Mouse (Mus musculus) retina, embryonic 14.5 days (tissue): ENCODE results near the gene Ebp.

Experiments used
- DNase-seq: peaks from one replicate; pipeline ENCODE4 v3.0.0-alpha.2; 2015; ENCODE audit warnings: low spot score

Ebp gene

DNA sequence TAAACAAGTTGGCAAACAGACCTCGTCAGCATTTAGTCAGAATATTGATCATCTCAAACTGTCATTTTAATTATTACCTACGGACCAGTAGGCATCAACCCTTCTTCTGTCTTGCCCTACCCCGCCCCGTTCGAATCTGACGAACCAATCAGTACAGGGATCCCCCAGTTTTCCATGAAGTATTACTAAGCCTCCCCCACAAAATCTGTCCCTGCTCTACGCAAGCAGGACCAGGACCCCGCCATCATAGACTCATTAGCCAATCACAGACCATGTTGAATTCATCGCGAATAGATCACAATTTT, at the start of gene Ebp:
Ebp (minus strand) TSS at position 94 of the 305 bp plus-strand sequence.
- DNase-seq, result peak; percentile 7

- DNase-seq, result no peak
Observed at GRCm38 (mm10) chrX:8238804-8239395, 45.6 kb upstream of the Ebp start.

DNA sequence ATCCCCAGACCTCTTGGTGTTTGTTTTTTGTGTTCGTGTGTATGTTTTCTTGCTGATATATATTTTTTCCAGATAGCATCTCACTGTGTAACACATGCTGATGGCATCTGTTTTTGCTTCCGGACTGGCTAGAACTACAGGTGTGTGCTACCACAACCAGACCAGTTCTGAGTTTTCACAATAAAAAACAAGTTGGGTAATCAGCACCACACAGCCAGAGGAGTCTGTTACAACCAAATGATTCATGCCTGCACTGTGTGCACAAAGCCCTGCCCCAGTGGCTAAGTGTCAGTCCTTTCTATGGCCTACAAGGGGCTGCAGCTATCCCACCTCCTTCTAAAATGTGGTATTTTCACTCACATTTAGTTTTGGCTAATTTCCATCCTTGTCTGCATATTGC, 43.4 kb upstream of the Ebp start:
- no peak for DNase-seq

DNA sequence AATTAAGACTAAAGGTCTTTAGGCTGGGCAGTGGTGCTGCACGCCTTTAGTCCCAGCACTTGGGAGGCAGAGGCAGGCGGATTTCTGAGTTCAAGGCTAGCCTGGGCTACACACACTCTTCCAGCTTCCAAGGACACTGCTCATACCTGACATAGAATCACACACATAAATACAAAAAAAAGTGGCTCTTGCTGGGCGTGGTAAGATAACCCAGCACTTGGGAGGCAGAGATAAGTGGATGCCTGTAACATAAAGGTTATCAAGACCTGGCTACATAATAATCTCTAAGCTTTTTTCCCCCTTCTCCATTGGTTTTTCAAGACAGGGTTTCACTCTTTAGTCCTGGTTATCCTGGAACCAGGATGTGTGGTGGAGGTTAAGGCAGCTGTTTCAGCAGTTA, 40.3 kb upstream of the Ebp start:
- DNase-seq, result no peak

GRCm38 (mm10) chrX:8230272-8230671, 37.0 kb upstream of the Ebp start:
- no peak for DNase-seq

DNA sequence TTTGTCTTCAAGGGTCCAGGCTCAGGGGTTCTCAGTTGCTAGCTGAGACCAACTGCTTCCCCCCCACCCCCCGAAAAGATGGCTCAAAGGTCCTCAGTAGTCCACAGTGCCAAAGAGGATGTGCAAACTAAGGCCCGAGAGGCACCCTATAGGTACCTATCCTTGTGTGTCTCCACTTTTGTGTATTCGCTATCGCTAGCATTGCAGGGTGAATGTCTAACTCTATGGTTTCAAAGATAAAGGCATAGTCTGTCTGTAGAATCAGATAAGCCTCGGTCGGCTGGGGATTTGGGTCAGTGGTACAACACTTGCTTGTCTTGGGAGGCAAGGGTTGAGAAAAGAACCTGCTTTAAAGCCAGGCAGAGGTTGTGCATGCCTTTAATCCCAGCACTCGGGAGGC, 30.2 kb upstream of the Ebp start:
- DNase-seq, result no peak

DNA sequence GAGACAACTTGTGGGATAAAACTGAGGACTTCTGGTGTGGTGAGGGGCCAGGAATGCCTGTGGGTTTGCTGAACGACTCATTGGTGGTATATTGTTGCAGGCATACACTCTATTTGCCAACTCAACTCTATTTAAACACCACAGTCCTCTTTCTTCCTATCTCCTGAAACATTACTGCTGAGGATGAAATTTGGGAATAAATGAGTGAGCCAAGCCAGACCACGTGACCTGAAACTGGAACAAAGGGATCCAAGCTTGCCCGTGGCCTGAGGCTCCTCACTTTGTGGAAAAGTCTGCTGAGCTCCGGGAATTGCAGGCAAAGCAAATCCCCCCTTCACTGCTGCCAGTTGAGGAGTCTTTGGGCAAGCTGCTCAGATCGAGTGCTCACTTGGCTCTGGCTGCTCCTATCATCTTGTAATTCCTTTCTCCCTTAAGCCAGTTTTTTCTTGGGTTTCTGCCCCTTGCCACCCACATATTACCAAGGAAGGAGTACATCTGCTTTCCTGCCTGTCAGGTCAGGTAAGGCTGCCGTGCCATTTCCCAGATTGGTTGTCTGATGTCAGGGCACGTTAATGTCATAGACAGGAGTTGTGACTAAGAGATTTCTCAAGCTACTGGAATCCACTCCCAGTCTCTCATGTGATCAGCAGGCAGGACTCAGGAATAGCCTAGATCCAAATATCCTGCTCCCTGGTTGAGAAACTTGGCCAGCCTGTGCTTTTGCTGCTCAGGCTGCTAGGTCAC, 29.5 kb upstream of the Ebp start:
- DNase-seq, result no peak

DNA sequence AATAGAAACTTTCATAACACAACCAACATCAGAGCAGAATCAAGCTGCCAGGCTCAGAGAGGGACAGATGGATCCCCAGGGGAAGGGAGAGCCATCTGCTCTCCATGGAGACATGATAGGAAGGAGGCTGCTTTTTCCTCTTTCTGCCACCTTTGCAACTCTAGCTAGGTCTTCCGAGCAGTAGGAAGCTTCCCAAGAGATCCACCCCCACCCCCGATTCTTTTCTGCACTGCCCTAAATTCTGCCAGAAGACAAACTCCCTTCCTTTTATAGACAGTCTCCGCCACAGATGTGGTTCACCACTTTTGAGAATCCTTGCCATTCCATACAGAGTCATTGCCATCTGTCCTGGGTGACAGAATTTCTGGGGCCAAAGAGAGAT, 29.0 kb upstream of the Ebp start:
- no peak for DNase-seq

- no peak for DNase-seq
Observed at GRCm38 (mm10) chrX:8219651-8220050, 26.3 kb upstream of the Ebp start.

DNA sequence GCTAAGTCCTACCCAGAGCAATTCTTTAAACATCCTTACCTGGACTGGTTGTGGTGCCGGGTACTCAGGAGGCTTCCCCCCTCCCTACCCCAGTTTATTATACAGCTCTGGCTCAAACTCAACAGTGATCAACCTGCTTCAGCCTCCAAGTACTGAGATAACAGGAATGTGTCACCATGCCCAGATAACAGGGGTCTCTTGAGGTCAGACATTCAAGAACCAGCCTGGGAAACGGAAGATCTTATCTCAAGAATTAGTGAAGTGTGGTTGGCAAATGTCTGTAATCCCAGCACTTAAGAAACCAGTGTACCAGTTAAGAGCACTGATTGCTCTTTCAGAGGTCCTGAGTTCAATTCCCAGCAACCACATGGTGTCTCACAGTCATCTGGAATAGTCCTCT, 24.8 kb upstream of the Ebp start:
- no peak for DNase-seq

- DNase-seq, result no peak
Observed at GRCm38 (mm10) chrX:8217383-8217782, 24.1 kb upstream of the Ebp start.

GRCm38 (mm10) chrX:8211490-8212207, 18.3 kb upstream of the Ebp start:
- DNase-seq, result no peak

GRCm38 (mm10) chrX:8209720-8210119, 16.4 kb upstream of the Ebp start:
- DNase-seq, result no peak

GRCm38 (mm10) chrX:8207224-8207623, 13.9 kb upstream of the Ebp start:
- no peak for DNase-seq

- no peak for DNase-seq
Observed at GRCm38 (mm10) chrX:8206694-8207197, 13.4 kb upstream of the Ebp start.

DNA sequence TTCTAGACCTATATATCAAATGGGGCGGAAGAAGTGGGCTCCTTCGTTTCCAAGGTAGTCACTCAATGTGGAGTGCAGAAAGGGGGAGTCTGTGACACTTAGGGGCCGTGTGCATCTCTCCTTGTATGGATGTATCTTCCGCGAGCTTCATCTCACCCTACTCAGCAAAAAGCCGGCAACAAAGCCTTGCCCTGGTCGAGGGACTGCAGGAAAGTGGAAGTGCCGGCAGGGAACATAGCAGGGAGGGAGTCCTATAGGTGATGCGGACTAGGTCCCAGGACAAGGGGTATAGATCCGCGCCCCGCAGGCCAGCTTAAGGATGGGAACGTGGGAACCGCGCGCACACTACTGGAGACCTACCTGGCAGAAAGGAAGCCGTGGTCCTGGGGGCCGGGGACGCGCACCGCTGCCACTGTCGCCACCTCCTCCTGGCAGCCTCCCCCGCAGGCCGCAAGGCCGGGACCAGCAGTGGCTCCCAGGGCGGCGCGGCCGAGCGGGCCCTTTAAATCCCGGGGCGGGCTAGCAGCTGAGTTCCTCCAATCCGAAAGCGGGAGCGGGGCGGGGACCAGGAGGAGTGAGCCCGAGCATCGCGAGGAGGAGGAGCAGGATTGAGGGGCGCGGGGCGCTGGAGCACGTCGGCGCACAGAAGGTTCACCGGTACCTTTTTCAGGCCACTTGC, 12.8 kb upstream of the Ebp start, which contains the start of gene Porcn:
Porcn (minus strand) TSS at position 511 of the 679 bp plus-strand sequence.
- peak; percentile 80 for DNase-seq

DNA sequence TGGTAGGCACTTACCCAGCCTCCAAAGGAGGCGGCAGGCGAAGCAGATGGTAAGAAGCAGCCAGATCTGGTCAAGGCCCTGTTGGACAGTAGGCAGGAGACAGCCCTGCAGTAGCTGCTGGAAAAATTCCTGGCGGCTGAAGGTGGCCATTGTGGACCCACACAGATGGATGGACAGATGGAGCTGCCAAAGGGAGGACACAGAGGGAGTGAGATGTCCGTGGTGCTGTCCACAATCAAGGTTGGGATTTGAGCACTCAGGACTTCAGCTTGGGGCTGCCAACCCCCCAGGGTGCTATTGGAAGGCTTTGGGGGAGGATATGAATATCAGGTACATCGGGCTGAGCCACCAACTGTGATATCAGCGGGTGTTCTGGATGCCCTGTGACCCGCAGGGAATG, 12.2 kb upstream of the Ebp start:
- DNase-seq, result no peak

DNA sequence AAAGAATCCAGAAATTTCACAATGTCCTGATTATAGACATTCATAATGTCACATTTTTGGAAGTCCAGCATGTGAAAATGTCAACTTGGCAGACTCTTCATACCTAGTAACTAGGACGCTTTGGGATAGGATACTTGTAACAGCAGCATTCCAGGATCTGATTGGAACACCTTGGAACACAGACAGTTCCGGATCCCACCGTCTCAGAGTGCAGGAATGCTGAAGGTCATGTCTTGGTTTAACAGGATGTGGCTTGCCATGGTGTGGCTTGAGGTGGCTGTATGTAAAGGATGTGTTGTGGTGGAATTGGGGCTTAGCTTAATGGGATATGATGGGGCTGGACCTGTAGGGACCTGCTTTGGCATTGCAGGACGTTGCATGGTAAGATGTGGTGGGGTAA, 11.8 kb upstream of the Ebp start:
- no peak for DNase-seq

- DNase-seq, result no peak
Observed at GRCm38 (mm10) chrX:8204076-8204475, 10.8 kb upstream of the Ebp start.

- no peak for DNase-seq
Observed at GRCm38 (mm10) chrX:8203105-8203504, 9.8 kb upstream of the Ebp start.

- peak; percentile 80 for DNase-seq
Observed at GRCm38 (mm10) chrX:8192640-8193418, 483 bp downstream of the Ebp start.

DNA sequence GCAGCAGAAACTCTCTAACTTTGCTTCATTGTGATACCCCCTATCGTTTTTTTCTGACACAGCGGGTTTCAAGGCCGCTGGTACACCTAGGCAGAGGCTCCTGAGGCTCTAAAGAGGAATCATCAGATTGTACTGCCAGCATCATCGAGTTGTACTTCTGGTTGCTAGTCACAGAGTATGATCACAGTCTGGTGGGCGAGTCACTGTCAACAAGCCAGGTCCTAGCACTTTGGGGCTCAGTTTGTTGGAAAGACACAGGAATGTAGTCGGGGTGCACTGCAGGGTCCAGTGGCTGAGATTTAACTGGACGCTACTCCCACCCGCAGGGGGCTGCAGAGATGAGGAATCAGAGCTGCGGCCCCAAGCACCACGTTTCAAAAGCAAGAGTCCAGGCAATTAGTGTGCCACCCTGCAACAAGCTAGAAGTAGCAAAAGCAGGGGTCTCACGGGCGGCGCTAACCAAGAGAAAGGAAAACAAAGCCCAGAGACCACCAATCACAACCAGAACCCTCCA, 1.1 kb downstream of the Ebp start:
- no peak for DNase-seq
